In genomic region chr9:60571725-60572124, GRCm38 (mm10) we compare ENCODE assay signal across 26 mouse cellular contexts. TPM values are rescaled to one million over a fixed set of nuclear protein-coding genes. Genes with fewer than 3 reads are reported as not detected.
"Had no signal": no experiment of that assay in that cellular context is flagged by ENCODE, and none has a peak within 500 bp of the region (broad histone marks: within the 10 kb centered on the region; RNA-seq: fewer than 3 reads in every experiment).

No protein-coding gene starts in this region.

- H3K4me3 ChIP-seq: gastrocnemius, adult 2 months; heart, embryonic 10.5 days; heart, embryonic 12.5 days; hindbrain, embryonic 10.5 days; hindbrain, embryonic 12.5 days; intestine, embryonic 15.5 days; layer of hippocampus, adult 2 months; left cerebral cortex, adult 2 months; limb, embryonic 10.5 days; limb, embryonic 12.5 days had no signal

- ATAC-seq: hindbrain, embryonic 16.5 days; inflammation-experienced regulatory T-cells, adult 6 months; intestine, embryonic 15.5 days; intestine, postnatal 0 days had no signal

- H3K36me3 ChIP-seq: heart, embryonic 10.5 days; heart, embryonic 12.5 days; hindbrain, embryonic 10.5 days; hindbrain, embryonic 12.5 days; intestine, embryonic 15.5 days; limb, embryonic 10.5 days; limb, embryonic 12.5 days had no signal

- H3K4me2 ChIP-seq: heart, embryonic 12.5 days; hindbrain, embryonic 12.5 days; hindbrain, embryonic 14.5 days; intestine, embryonic 15.5 days; limb, embryonic 12.5 days; liver, embryonic 11.5 days had no signal

- H3K9me3 ChIP-seq: heart, embryonic 10.5 days; hindbrain, embryonic 10.5 days; hindbrain, embryonic 12.5 days; intestine, embryonic 15.5 days; limb, embryonic 10.5 days; limb, embryonic 12.5 days had no signal

- DNase-seq: gastrocnemius, adult 2 months; gastrocnemius, postnatal 10 days; gastrocnemius, postnatal 25 days; heart, postnatal 10 days; heart, postnatal 4 days; kidney, adult 18-20 months; kidney, adult 8-10 months; kidney, postnatal 10 days; kidney, postnatal 25 days; kidney, postnatal 4 days; liver had no signal

- H3K4me1 ChIP-seq: heart, embryonic 10.5 days; heart, embryonic 12.5 days; hindbrain, embryonic 10.5 days; intestine, embryonic 15.5 days; limb, embryonic 10.5 days; limb, embryonic 12.5 days had no signal

- H3K27me3 ChIP-seq: heart, embryonic 12.5 days; hindbrain, embryonic 12.5 days; intestine, embryonic 15.5 days; limb, embryonic 12.5 days had no signal

- H3K27ac ChIP-seq: gastrocnemius, adult 2 months; heart, embryonic 10.5 days; hindbrain, embryonic 10.5 days; hindbrain, embryonic 12.5 days; hindbrain, embryonic 14.5 days; intestine, embryonic 15.5 days; layer of hippocampus, adult 2 months; left cerebral cortex, adult 2 months; limb, embryonic 10.5 days; limb, embryonic 12.5 days had no signal

- H3K9ac ChIP-seq: heart, embryonic 12.5 days; hindbrain, embryonic 12.5 days; hindbrain, embryonic 14.5 days; intestine, embryonic 15.5 days; limb, embryonic 12.5 days had no signal

RNA-seq across cellular contexts. Expression of gene Thsd4, which starts 49.9 kb away (rescaled TPM):
- total RNA-seq: granulocyte monocyte progenitor cell, adult 5-6 weeks had no signal
- polyA plus RNA-seq: inflammation-experienced regulatory T-cells, adult 6 months had no signal
